Mouse (Mus musculus) heart, postnatal 0 days (tissue): Measurements from ENCODE around the gene Pim1.
A peak's percentile ranks its signal among the peaks of the same experiment; 100 is the strongest.

Experiments
- CTCF ChIP-seq: IDR thresholded peaks from 2 replicates; pipeline ENCODE4 v1.5.1; 2016; ENCODE audit warnings: antibody characterized with exemption, control low read depth, low read depth
- EP300 ChIP-seq: IDR thresholded peaks from 2 replicates; pipeline ENCODE4 v1.6.1; 2016; ENCODE audit warnings: antibody characterized with exemption, low read depth

DNA sequence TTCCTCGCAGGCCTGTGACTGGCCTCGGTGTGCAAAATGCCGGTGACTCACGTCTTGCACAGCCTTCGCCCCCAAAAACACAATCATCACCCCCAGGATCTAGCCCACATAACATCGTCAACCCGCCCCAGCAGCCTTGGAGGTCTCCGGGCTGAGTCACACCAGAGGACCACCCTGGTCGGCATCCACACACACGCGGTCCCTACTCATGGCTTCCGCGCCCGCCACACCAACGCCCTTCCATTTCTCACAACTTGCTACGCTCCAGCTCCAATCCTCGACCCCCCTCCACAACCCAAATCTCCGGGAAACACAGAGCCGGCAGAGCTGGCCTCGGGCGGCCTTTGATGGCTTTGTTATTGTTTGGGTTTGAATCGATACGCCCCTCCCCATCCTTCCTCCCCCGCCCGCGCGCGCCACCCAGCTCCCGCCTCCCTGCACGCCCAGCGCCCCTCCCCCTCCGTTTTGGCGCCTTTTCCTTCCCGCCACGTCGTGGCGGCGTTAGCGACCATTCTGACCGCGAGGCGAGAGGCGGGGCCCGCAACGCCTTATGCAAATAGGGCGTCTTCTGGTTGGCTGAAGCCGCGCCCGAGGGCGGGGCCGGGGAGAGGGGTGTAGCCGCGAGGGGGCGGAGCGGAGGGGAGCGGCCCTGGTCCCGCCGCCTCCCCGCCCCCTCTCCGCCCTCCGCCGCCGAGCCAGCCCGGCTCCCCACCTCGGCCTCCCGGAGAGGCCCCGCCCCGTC is 411 bp upstream of the Pim1 start:
- peak; percentile 23 for TF ChIP-seq CTCF
- TF ChIP-seq EP300, result peak; percentile 60; the same call in 1 of the 2 replicates
